Mouse (Mus musculus): ENCODE results near the gene Med13l. TPM values are rescaled to one million over a fixed set of nuclear protein-coding genes. Genes with fewer than 3 reads are reported as not detected.
"Not testable (repeated sequence)": the region's sequence is repeated elsewhere in the genome, so short reads cannot be mapped to it uniquely, and the experiment has no call there.

Med13l gene
- polyA plus RNA-seq, 1 experiment: 2.3 TPM

DNA sequence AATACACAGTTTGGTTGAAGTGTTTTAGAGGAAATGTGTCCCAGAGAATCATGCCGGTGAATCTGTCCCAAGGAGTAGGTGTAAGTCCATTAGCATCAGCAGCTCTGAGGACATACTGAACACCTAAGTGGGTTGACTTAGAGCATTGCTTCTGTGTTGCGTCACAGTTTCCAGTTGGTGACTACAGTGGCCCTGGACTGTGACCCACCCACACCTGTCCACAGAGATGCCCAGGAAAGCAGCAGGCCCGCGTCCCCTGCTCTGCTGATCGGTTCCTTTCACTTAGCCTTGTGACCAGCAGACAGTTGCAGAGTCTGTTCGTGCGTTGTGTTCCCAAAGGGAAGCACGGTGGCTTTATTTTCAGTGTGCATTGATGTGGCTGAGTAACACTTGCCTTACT is 92.1 kb downstream of the Med13l start:
- TF ChIP-seq TAL1 (IDR thresholded peaks at IDR 0.05; ENCODE audit: low read length) (no peak), GATA1 (IDR thresholded peaks at IDR 0.05; ENCODE audit: low read length) (no peak)
- no peaks in the 10 kb centered on the region for H3K9me3 ChIP-seq (ENCODE audit: control insufficient read depth, low read length)
- no peak overlapping the region for H3K4me3 ChIP-seq (replicated peaks)
- H3K4me1 ChIP-seq (ENCODE audit: control insufficient read depth): peaks cover 33% of the 10 kb centered on the region
- H3K36me3 ChIP-seq (ENCODE audit: control insufficient read depth): peaks cover 75% of the 10 kb centered on the region
- no peaks in the 10 kb centered on the region for H3K27me3 ChIP-seq (ENCODE audit: control insufficient read depth)

DNA sequence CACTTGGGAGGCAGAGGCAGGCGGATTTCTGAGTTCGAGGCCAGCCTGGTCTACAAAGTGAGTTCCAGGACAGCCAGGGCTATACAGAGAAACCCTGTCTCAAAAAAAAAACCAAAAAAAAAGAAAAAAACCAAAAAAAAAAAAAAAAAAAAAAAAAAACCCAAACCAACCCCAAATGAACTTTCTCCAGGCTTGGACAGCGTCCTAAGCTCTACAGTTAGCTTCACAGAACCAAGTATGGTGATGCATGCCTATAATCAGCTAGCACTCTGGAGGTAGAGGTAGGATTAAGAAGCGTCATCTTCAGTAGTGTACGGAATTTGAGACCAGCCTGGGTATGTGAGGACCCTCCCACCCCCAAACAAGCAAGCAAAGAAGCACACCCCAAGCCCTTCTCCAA is 92.6 kb downstream of the Med13l start:
- not testable (repeated sequence) for H3K9me3 ChIP-seq (ENCODE audit: control insufficient read depth, low read length); H3K4me3 ChIP-seq (replicated peaks); H3K27me3 ChIP-seq (ENCODE audit: control insufficient read depth)
- peaks cover 29% of the 10 kb centered on the region for H3K4me1 ChIP-seq (ENCODE audit: control insufficient read depth)
- peaks cover 75% of the 10 kb centered on the region for H3K36me3 ChIP-seq (ENCODE audit: control insufficient read depth)

DNA sequence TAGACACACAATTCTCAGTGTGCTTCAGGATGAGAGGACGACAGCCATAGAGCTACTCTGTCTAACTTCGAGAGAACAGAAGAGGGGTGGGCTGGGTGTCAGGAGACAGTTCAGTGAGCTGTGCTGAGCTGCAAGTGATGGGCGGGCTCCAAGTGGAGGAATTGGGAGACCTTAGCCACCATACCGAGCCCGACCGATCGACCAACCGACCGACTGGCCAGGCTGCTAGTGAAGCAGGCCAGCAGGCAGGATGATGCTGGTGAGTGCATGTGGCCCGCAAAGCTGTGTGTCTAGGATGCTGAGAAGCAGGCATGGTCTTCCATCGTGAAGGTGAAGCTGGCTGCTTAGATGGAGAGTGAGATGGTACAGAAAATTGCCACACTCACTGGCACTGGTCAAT is 94.1 kb downstream of the Med13l start:
- Histone ChIP-seq H3K4me3 (replicated peaks) (no peak overlapping the region), H3K9me3 (ENCODE audit: control insufficient read depth, low read length) (no peaks in the 10 kb centered on the region), H3K27me3 (ENCODE audit: control insufficient read depth) (no peaks in the 10 kb centered on the region), H3K4me1 (ENCODE audit: control insufficient read depth) (peaks cover 40% of the 10 kb centered on the region), H3K36me3 (ENCODE audit: control insufficient read depth) (peaks cover 77% of the 10 kb centered on the region)
- no peak for TF ChIP-seq GATA1 (IDR thresholded peaks at IDR 0.05; ENCODE audit: low read length)
- TF ChIP-seq TAL1 (IDR thresholded peaks at IDR 0.05; ENCODE audit: low read length): no peak

DNA sequence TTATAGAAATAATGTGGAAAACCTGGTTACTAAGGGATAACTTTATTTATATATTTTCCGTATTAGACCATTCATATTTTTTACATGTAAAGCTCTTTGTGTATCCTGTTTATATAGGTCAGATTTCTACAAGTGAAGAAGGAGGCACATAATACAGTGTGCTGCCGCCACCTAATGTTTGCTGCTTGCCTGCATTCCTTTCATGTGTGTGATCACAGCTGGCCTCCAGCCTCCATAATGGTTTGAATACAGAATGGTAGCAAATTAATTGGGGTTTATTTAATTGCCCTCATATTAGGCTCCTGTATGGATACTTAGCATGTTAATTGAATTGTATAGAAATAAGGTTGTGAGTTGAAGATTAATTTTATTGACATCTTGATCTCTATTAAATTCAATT is 94.5 kb downstream of the Med13l start:
- H3K4me1 ChIP-seq (ENCODE audit: control insufficient read depth): peaks cover 41% of the 10 kb centered on the region
- no peaks in the 10 kb centered on the region for H3K27me3 ChIP-seq (ENCODE audit: control insufficient read depth)
- no peaks in the 10 kb centered on the region for H3K9me3 ChIP-seq (ENCODE audit: control insufficient read depth, low read length)
- H3K36me3 ChIP-seq (ENCODE audit: control insufficient read depth): peaks cover 78% of the 10 kb centered on the region
- TF ChIP-seq TAL1 (IDR thresholded peaks at IDR 0.05; ENCODE audit: low read length) (no peak), GATA1 (IDR thresholded peaks at IDR 0.05; ENCODE audit: low read length) (no peak)
- no peak overlapping the region for H3K4me3 ChIP-seq (replicated peaks)

DNA sequence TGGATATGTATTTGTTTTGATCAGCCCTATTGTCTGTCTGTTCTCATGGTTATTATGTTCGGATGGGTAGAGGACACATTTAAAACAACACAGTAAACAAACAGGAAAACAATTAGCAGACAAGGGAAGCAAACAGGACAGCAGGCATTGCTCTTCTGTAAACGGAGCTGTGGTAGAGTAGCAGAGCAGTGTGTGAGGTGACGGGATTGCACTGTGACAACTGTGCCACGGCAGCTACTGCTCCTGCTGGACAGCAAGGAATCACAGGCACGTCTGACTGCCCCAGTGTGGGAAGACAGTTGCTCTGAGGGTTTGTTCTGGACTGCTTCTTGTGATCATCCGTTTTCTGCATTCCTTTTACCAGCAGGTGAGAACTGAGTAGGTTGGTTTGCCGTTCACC is 94.9 kb downstream of the Med13l start:
- H3K9me3 ChIP-seq (ENCODE audit: control insufficient read depth, low read length): no peaks in the 10 kb centered on the region
- no peak overlapping the region for H3K4me3 ChIP-seq (replicated peaks)
- no peaks in the 10 kb centered on the region for H3K27me3 ChIP-seq (ENCODE audit: control insufficient read depth)
- H3K36me3 ChIP-seq (ENCODE audit: control insufficient read depth): peaks cover 79% of the 10 kb centered on the region
- peaks cover 41% of the 10 kb centered on the region for H3K4me1 ChIP-seq (ENCODE audit: control insufficient read depth)
- TF ChIP-seq TAL1 (IDR thresholded peaks at IDR 0.05; ENCODE audit: low read length) (no peak), GATA1 (IDR thresholded peaks at IDR 0.05; ENCODE audit: low read length) (no peak)

DNA sequence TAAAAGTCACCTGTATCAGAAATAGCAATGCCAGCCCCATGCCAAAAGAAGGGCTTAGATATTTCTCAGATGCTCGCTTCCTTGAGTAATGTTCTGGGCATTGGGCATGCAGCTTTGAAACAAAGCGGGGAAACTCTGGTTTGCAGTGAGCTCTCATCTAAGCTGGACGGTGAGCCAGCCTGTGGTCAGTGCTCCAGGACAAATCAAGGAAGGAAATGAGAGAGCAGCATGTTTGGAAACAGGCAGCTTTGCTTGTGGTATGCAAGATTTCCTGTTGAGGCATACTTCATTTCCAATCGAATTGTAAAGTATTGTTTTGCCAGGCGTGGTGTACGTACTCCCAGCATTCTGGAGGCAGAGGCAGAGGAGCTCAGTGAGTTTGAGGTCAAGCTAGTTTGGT is 95.5 kb downstream of the Med13l start:
- Histone ChIP-seq H3K36me3 (ENCODE audit: control insufficient read depth) (peaks cover 80% of the 10 kb centered on the region), H3K4me3 (replicated peaks) (no peak overlapping the region), H3K4me1 (ENCODE audit: control insufficient read depth) (peaks cover 37% of the 10 kb centered on the region), H3K27me3 (ENCODE audit: control insufficient read depth) (no peaks in the 10 kb centered on the region), H3K9me3 (ENCODE audit: control insufficient read depth, low read length) (no peaks in the 10 kb centered on the region)
- no peak for TF ChIP-seq TAL1 (IDR thresholded peaks at IDR 0.05; ENCODE audit: low read length)
- no peak for TF ChIP-seq GATA1 (IDR thresholded peaks at IDR 0.05; ENCODE audit: low read length)

DNA sequence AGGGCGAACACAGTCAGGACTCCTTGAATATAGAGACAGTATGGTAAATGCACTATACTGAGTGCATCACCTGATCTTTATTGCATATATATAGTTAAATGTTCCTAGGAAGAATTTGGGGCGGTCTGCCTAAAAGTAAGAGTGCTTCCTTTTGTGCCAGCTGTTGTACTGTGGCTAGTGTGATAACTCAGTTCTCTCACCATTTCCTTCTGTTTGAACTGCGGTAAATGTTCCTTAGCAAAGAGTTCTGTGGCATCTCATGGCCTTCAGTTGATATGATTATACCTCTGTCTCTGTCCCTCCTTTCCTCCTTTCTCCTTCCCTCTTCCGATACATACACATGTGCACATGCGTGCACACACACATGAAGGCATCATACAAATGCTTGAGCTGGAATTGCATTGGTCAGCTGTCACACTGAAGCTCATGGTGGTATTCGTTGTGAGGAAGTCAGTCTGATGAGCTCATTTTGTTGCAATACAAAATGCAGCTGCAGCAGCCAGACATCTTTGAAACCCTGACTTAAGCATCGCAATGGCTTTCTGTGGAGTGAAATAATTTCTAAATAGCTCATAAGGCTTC is 97.9 kb downstream of the Med13l start:
- TF ChIP-seq TAL1 (IDR thresholded peaks at IDR 0.05; ENCODE audit: low read length) (no peak), GATA1 (IDR thresholded peaks at IDR 0.05; ENCODE audit: low read length) (no peak)
- peaks cover 79% of the 10 kb centered on the region for H3K36me3 ChIP-seq (ENCODE audit: control insufficient read depth)
- no peak overlapping the region for H3K4me3 ChIP-seq (replicated peaks)
- no peaks in the 10 kb centered on the region for H3K27me3 ChIP-seq (ENCODE audit: control insufficient read depth)
- no peaks in the 10 kb centered on the region for H3K9me3 ChIP-seq (ENCODE audit: control insufficient read depth, low read length)
- peaks cover 31% of the 10 kb centered on the region for H3K4me1 ChIP-seq (ENCODE audit: control insufficient read depth)

DNA sequence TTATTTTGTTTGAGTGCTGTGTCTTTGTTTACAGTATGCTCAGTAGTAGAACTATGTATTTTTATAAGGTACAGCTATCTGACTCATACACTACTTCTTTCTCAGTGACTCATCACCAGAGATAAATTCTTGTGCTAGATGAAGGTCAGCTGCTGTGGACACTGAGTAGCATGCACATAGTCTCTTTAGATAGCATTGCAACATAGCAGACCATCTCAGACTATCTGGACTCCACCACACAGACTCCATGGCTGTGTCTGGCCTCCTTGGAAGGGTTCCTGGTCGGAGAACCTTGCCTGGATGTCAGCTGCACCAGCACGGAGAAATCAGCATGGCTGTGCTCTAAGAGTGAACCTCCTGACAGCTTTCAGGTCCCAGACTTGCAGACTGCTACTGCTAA is 99.2 kb downstream of the Med13l start:
- TF ChIP-seq GATA1 (IDR thresholded peaks at IDR 0.05; ENCODE audit: low read length) (no peak), TAL1 (IDR thresholded peaks at IDR 0.05; ENCODE audit: low read length) (no peak)
- H3K9me3 ChIP-seq (ENCODE audit: control insufficient read depth, low read length): no peaks in the 10 kb centered on the region
- no peaks in the 10 kb centered on the region for H3K27me3 ChIP-seq (ENCODE audit: control insufficient read depth)
- peaks cover 28% of the 10 kb centered on the region for H3K4me1 ChIP-seq (ENCODE audit: control insufficient read depth)
- peaks cover 81% of the 10 kb centered on the region for H3K36me3 ChIP-seq (ENCODE audit: control insufficient read depth)
- H3K4me3 ChIP-seq (replicated peaks): no peak overlapping the region

DNA sequence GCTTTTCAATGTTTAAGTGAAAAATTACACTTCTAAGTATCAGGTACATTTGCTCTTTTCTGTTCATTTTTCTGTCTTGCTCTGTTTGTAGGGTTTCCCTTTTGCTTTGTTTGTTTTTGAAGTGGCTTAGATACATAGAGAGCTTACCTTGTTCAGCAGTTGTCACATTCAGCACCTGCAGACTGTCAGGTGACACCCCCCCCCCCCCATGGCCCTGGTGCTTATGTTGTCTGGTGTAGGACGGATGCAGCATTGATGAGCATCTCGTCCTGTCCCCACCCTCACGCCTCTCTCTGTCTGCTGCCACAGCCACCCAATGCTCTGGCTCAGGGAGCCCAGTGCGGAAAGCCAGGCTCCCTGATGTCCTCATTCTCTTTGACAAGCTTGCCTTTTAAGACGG is 101.3 kb downstream of the Med13l start:
- no peaks in the 10 kb centered on the region for H3K27me3 ChIP-seq (ENCODE audit: control insufficient read depth)
- peaks cover 36% of the 10 kb centered on the region for H3K4me1 ChIP-seq (ENCODE audit: control insufficient read depth)
- H3K4me3 ChIP-seq (replicated peaks): no peak overlapping the region
- no peaks in the 10 kb centered on the region for H3K9me3 ChIP-seq (ENCODE audit: control insufficient read depth, low read length)
- no peak for TF ChIP-seq TAL1 (IDR thresholded peaks at IDR 0.05; ENCODE audit: low read length)
- no peak for TF ChIP-seq GATA1 (IDR thresholded peaks at IDR 0.05; ENCODE audit: low read length)
- peaks cover 82% of the 10 kb centered on the region for H3K36me3 ChIP-seq (ENCODE audit: control insufficient read depth)

DNA sequence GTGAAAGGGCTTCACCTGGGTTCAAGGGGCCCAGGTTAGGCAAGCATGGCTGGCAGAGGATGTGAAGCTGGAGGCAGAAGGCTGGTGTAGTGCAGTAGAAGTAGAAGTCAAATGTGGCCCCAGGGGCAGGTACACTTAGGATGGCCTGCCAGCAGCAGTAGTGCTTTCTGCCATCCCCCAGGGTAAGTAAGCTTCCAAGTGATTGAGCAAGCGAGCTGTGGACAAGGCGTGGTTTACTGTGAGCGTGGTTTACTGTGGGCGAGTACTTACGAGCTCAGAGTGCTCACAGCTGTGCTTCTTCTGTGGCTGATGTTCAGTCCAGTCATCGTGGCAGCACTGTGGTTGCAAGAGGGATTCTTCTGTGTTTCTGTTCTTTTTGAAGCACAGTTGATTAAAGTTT is 103.5 kb downstream of the Med13l start:
- TF ChIP-seq TAL1 (IDR thresholded peaks at IDR 0.05; ENCODE audit: low read length) (no peak), GATA1 (IDR thresholded peaks at IDR 0.05; ENCODE audit: low read length) (no peak)
- Histone ChIP-seq H3K4me1 (ENCODE audit: control insufficient read depth) (peaks cover 27% of the 10 kb centered on the region), H3K9me3 (ENCODE audit: control insufficient read depth, low read length) (no peaks in the 10 kb centered on the region), H3K27me3 (ENCODE audit: control insufficient read depth) (no peaks in the 10 kb centered on the region), H3K4me3 (replicated peaks) (no peak overlapping the region), H3K36me3 (ENCODE audit: control insufficient read depth) (peaks cover 66% of the 10 kb centered on the region)

Measured in erythroblast, embryonic 14.5 days (primary cell).